Mouse (Mus musculus) 3134 (cell line): ENCODE measurements at regions not wholly inside any gene's neighbourhood (a gene's known extent, or its start where the extent isn't known, plus 50 kb on each side); places are given as distances from the start of the nearest gene placed in this dataset.

Experiments used
- DNase-seq: peaks from one replicate; pipeline ENCODE4 v3.0.0-alpha.2; 2011; ENCODE audit warnings: low spot score; ENCODE audit not compliant: insufficient read length; ENCODE audit errors: extremely low read depth

- DNase-seq: no peak
These were observed 97.5 kb upstream of the Pard3b start for GRCm38 (mm10) chr1:61541166-61541565.

GRCm38 (mm10) chr1:61552577-61553517, 85.8 kb upstream of the Pard3b start:
- no peak for DNase-seq

- no peak for DNase-seq
These were observed 79.1 kb upstream of the Pard3b start for GRCm38 (mm10) chr1:61559514-61559913.

- DNase-seq: no peak
These were observed 76.5 kb upstream of the Pard3b start for GRCm38 (mm10) chr1:61562091-61562490.

GRCm38 (mm10) chr1:61565471-61565870, 73.2 kb upstream of the Pard3b start:
- no peak for DNase-seq

- DNase-seq: no peak
These were observed 64.3 kb upstream of the Pard3b start for GRCm38 (mm10) chr1:61574276-61574675.

GRCm38 (mm10) chr1:61576758-61577157, 61.9 kb upstream of the Pard3b start:
- DNase-seq: no peak

GRCm38 (mm10) chr1:61587251-61587650, 51.4 kb upstream of the Pard3b start:
- no peak for DNase-seq
